Mouse (Mus musculus) right cerebral cortex, adult 2 months (tissue): ENCODE results near the gene Gjb4.

Source experiments
- DNase-seq, 2 experiments: peaks; one replicate each; pipeline ENCODE4 v3.0.0; 2021 to 2022; ENCODE audit warnings: low spot score in 2 of 2

Gjb4 gene

DNA sequence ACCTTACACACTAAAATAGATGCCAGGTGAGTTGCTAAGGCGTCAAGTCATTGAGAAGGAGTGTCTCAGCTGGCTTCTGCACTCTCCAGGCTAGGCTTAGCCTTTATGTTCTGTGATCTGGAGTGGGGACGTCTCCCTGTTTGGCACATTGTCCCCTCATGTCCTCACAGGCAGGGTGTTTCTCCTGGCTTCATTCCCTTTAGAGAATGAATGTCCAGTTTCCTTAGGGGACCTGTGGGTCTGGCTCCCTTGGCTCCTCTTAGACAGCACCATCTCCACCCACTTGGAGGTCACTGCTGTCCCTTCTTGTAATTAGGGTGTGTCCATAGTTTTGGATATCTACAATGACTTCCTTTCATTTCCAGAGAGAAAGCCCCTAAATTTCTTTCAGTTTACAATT lies 47.0 kb downstream of the Gjb4 start:
- no peak for DNase-seq

DNA sequence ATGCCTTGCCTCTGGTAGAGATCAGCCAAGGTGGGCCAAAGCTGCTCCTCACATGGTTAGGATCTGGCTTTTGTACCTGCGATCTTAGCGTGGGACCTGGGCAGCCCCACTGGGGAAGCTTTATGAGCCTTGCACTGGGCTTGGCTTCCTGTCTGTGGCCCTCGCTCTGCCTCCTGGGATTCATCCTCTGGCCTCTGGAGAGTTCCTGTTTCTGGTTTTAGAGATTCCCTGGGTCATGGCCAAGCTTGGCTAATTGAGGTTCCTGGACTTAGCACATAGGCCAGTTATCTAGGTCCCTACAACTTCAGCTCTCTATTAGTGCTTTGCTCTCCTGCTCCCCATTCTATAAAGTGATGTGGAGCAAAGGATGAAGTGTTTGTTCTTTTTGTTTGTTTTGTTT lies 50.1 kb downstream of the Gjb4 start:
- no peak for DNase-seq
